Mouse (Mus musculus): ENCODE measurements around the gene Slc6a11. TPM values are rescaled to one million over a fixed set of nuclear protein-coding genes. Genes with fewer than 3 reads are reported as not detected.

The Slc6a11 gene
- polyA plus RNA-seq, 1 experiment from 2014 or later = not detected

GRCm38 (mm10) chr6:114282469-114283277 lies 151.6 kb downstream of the Slc6a11 start, which contains the start of gene Slc6a1:
Slc6a1 (plus strand) TSS chr6:114282635.
- no peaks in the 10 kb centered on the region for H3K9me3 ChIP-seq (replicated peaks; ENCODE audit: control insufficient read depth, low read length)
- ATAC-seq (replicated peaks; ENCODE audit: insufficient number of reproducible peaks, low FRiP score, low TSS enrichment) = 0 out of 2 replicates have a peak, but pooled peaks have one; percentile 52
- H3K4me2 ChIP-seq = peak within 1 kb of the TSS; percentile 38
- H3K4me1 ChIP-seq (ENCODE audit: control insufficient read depth, insufficient read depth, low read length) = peaks cover 5% of the 10 kb centered on the region
- H3K36me3 ChIP-seq (ENCODE audit: control insufficient read depth, insufficient read depth, low read length) = no peaks in the 10 kb centered on the region
- no peak within 1 kb of the TSS for H3K27ac ChIP-seq (ENCODE audit: low read depth, low read length)
- H3K4me3 ChIP-seq (ENCODE audit: low read depth, low read length) = peak within 1 kb of the TSS; percentile 16; the same call in 1 of the 2 replicates
- peaks cover 78% of the 10 kb centered on the region for H3K27me3 ChIP-seq (ENCODE audit: control insufficient read depth, insufficient read depth, low read length)
- H3K9ac ChIP-seq (ENCODE audit: low read depth, low read length) = no peak within 1 kb of the TSS
- 3% methylated on average over 39 of the region's 51 CpGs for WGBS (ENCODE audit: insufficient replicate concordance)

DNA sequence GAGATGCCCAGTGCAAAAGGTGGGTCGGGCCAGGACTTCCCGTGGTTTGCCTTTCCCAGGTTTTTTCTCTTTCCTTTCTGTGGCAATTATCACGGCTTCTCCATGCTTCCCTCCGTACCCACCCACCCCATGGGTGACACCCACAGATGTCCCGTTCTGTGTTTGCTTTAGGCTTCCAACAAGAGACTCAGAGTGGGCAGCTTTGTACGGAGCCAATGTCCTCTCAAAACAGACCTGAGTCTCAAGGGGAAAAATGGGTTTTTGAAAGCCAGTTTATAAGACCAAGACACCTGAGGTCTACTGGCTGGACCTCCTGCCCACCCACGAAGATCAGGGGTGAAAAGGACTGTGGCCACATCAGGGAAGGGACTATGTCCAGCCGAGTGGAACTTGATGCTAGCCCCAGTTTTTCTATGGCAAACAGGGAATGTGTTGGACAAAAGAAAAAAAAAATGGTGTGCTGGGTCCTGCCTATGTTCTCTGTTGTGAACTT lies 152.3 kb downstream of the Slc6a11 start:
- H3K36me3 ChIP-seq (ENCODE audit: control insufficient read depth, insufficient read depth, low read length) = no peaks in the 10 kb centered on the region
- H3K4me2 ChIP-seq = no peak overlapping the region
- no peak overlapping the region for H3K27ac ChIP-seq (ENCODE audit: low read depth, low read length)
- H3K9ac ChIP-seq (ENCODE audit: low read depth, low read length) = no peak overlapping the region
- ATAC-seq (replicated peaks; ENCODE audit: insufficient number of reproducible peaks, low FRiP score, low TSS enrichment) = no peak
- H3K4me3 ChIP-seq (ENCODE audit: low read depth, low read length) = no peak overlapping the region
- 24% methylated on average over 8 of the region's 8 CpGs for WGBS (ENCODE audit: insufficient replicate concordance)
- peaks cover 78% of the 10 kb centered on the region for H3K27me3 ChIP-seq (ENCODE audit: control insufficient read depth, insufficient read depth, low read length)
- H3K4me1 ChIP-seq (ENCODE audit: control insufficient read depth, insufficient read depth, low read length) = peaks cover 5% of the 10 kb centered on the region
- H3K9me3 ChIP-seq (replicated peaks; ENCODE audit: control insufficient read depth, low read length) = no peaks in the 10 kb centered on the region

GRCm38 (mm10) chr6:114283927-114284703 lies 153.1 kb downstream of the Slc6a11 start:
- H3K27me3 ChIP-seq (ENCODE audit: control insufficient read depth, insufficient read depth, low read length) = peaks cover 79% of the 10 kb centered on the region
- H3K36me3 ChIP-seq (ENCODE audit: control insufficient read depth, insufficient read depth, low read length) = no peaks in the 10 kb centered on the region
- no peak overlapping the region for H3K27ac ChIP-seq (ENCODE audit: low read depth, low read length)
- H3K4me1 ChIP-seq (ENCODE audit: control insufficient read depth, insufficient read depth, low read length) = peaks cover 5% of the 10 kb centered on the region
- WGBS (ENCODE audit: insufficient replicate concordance) = 53% methylated on average over 10 of the region's 10 CpGs
- no peak for ATAC-seq (replicated peaks; ENCODE audit: insufficient number of reproducible peaks, low FRiP score, low TSS enrichment)
- no peak overlapping the region for H3K4me3 ChIP-seq (ENCODE audit: low read depth, low read length)
- H3K9me3 ChIP-seq (replicated peaks; ENCODE audit: control insufficient read depth, low read length) = no peaks in the 10 kb centered on the region
- no peak overlapping the region for H3K9ac ChIP-seq (ENCODE audit: low read depth, low read length)
- H3K4me2 ChIP-seq = no peak overlapping the region

DNA sequence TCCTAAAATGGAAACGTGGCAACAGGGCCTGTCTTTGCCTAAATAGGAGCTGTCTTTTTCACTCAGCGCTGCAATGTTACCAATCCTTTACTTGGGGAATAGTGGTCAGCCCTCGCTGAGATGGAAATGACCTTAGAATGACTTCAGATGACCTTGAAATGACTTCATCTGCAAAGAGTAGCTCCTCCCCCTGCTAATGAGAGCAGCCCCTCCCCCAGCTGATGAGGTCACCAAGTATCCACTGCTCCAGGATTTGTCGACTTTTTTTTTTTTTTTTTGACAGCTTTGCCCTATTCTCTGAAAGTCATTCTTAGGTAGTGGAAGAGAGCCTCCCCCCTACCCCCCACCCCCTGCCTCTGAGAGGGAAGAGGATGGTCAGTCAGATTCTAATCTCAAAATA lies 154.4 kb downstream of the Slc6a11 start:
- Histone ChIP-seq H3K36me3 (ENCODE audit: control insufficient read depth, insufficient read depth, low read length) (no peaks in the 10 kb centered on the region), H3K27me3 (ENCODE audit: control insufficient read depth, insufficient read depth, low read length) (peaks cover 84% of the 10 kb centered on the region), H3K4me2 (no peak overlapping the region), H3K27ac (ENCODE audit: low read depth, low read length) (no peak overlapping the region), H3K4me1 (ENCODE audit: control insufficient read depth, insufficient read depth, low read length) (peaks cover 5% of the 10 kb centered on the region), H3K4me3 (ENCODE audit: low read depth, low read length) (no peak overlapping the region), H3K9ac (ENCODE audit: low read depth, low read length) (no peak overlapping the region), H3K9me3 (replicated peaks; ENCODE audit: control insufficient read depth, low read length) (no peaks in the 10 kb centered on the region)
- 34% methylated on average over 4 of the region's 4 CpGs for WGBS (ENCODE audit: insufficient replicate concordance)
- ATAC-seq (replicated peaks; ENCODE audit: insufficient number of reproducible peaks, low FRiP score, low TSS enrichment) = no peak

- Histone ChIP-seq H3K4me2 (no peak overlapping the region), H3K9me3 (replicated peaks; ENCODE audit: control insufficient read depth, low read length) (no peaks in the 10 kb centered on the region), H3K4me1 (ENCODE audit: control insufficient read depth, insufficient read depth, low read length) (no peaks in the 10 kb centered on the region), H3K36me3 (ENCODE audit: control insufficient read depth, insufficient read depth, low read length) (no peaks in the 10 kb centered on the region), H3K27me3 (ENCODE audit: control insufficient read depth, insufficient read depth, low read length) (peaks cover 54% of the 10 kb centered on the region), H3K4me3 (ENCODE audit: low read depth, low read length) (no peak overlapping the region), H3K9ac (ENCODE audit: low read depth, low read length) (no peak overlapping the region), H3K27ac (ENCODE audit: low read depth, low read length) (no peak overlapping the region)
- WGBS (ENCODE audit: insufficient replicate concordance) = 30% methylated on average over 7 of the region's 7 CpGs
- no peak for ATAC-seq (replicated peaks; ENCODE audit: insufficient number of reproducible peaks, low FRiP score, low TSS enrichment)
Observed at GRCm38 (mm10) chr6:114289106-114289505, 158.1 kb downstream of the Slc6a11 start.

- no peak overlapping the region for H3K9ac ChIP-seq (ENCODE audit: low read depth, low read length)
- no peaks in the 10 kb centered on the region for H3K9me3 ChIP-seq (replicated peaks; ENCODE audit: control insufficient read depth, low read length)
- no peak for ATAC-seq (replicated peaks; ENCODE audit: insufficient number of reproducible peaks, low FRiP score, low TSS enrichment)
- H3K27ac ChIP-seq (ENCODE audit: low read depth, low read length) = no peak overlapping the region
- H3K4me1 ChIP-seq (ENCODE audit: control insufficient read depth, insufficient read depth, low read length) = no peaks in the 10 kb centered on the region
- no peaks in the 10 kb centered on the region for H3K36me3 ChIP-seq (ENCODE audit: control insufficient read depth, insufficient read depth, low read length)
- H3K27me3 ChIP-seq (ENCODE audit: control insufficient read depth, insufficient read depth, low read length) = peaks cover 44% of the 10 kb centered on the region
- no peak overlapping the region for H3K4me3 ChIP-seq (ENCODE audit: low read depth, low read length)
- no peak overlapping the region for H3K4me2 ChIP-seq
- 43% methylated on average over 8 of the region's 8 CpGs for WGBS (ENCODE audit: insufficient replicate concordance)
Observed at GRCm38 (mm10) chr6:114290184-114290583, 159.1 kb downstream of the Slc6a11 start.

DNA sequence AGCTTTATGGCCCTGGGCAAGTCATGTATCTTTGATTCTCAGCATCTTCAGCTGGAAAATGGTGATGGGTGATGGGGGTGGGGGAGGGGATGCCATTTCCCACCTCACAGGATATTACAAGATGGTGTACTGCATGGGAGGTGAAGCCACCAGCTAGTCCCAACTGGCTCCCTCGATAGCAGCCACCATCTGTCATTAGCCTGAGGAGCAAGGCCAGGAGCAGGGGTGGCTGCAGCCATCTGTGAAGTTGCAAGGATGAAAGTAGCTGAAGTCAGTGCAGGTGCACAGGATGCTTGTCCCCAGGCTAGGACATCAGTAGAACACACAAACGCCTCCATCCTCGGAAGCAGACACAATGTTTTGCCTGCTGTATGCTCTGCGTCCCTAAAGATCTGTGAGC lies 159.9 kb downstream of the Slc6a11 start:
- WGBS (ENCODE audit: insufficient replicate concordance) = 41% methylated on average over 4 of the region's 4 CpGs
- H3K27ac ChIP-seq (ENCODE audit: low read depth, low read length) = no peak overlapping the region
- H3K27me3 ChIP-seq (ENCODE audit: control insufficient read depth, insufficient read depth, low read length) = peaks cover 38% of the 10 kb centered on the region

GRCm38 (mm10) chr6:114291396-114291795 lies 160.4 kb downstream of the Slc6a11 start:
- WGBS (ENCODE audit: insufficient replicate concordance) = 40% methylated on average over 5 of the region's 5 CpGs
- H3K27me3 ChIP-seq (ENCODE audit: control insufficient read depth, insufficient read depth, low read length) = peaks cover 34% of the 10 kb centered on the region

More for the DNA sequence above, 159.9 kb downstream of the Slc6a11 start:
- Histone ChIP-seq H3K9me3 (replicated peaks; ENCODE audit: control insufficient read depth, low read length) (no peaks in the 10 kb centered on the region), H3K4me3 (ENCODE audit: low read depth, low read length) (no peak overlapping the region), H3K4me2 (no peak overlapping the region), H3K4me1 (ENCODE audit: control insufficient read depth, insufficient read depth, low read length) (no peaks in the 10 kb centered on the region), H3K9ac (ENCODE audit: low read depth, low read length) (no peak overlapping the region), H3K36me3 (ENCODE audit: control insufficient read depth, insufficient read depth, low read length) (no peaks in the 10 kb centered on the region)
- no peak for ATAC-seq (replicated peaks; ENCODE audit: insufficient number of reproducible peaks, low FRiP score, low TSS enrichment)

More at GRCm38 (mm10) chr6:114291396-114291795, 160.4 kb downstream of the Slc6a11 start:
- H3K4me1 ChIP-seq (ENCODE audit: control insufficient read depth, insufficient read depth, low read length) = no peaks in the 10 kb centered on the region; the same call in 1 of the 2 replicates
- no peak overlapping the region for H3K4me3 ChIP-seq (ENCODE audit: low read depth, low read length)
- no peak overlapping the region for H3K9ac ChIP-seq (ENCODE audit: low read depth, low read length)
- H3K27ac ChIP-seq (ENCODE audit: low read depth, low read length) = no peak overlapping the region
- no peaks in the 10 kb centered on the region for H3K9me3 ChIP-seq (replicated peaks; ENCODE audit: control insufficient read depth, low read length)
- no peak overlapping the region for H3K4me2 ChIP-seq
- no peak for ATAC-seq (replicated peaks; ENCODE audit: insufficient number of reproducible peaks, low FRiP score, low TSS enrichment)
- H3K36me3 ChIP-seq (ENCODE audit: control insufficient read depth, insufficient read depth, low read length) = no peaks in the 10 kb centered on the region

Measured in heart, embryonic 11.5 days (tissue).